Mouse (Mus musculus): ENCODE data around the gene Gli2.

- TF ChIP-seq MAX (IDR thresholded peaks at IDR 0.05; ENCODE audit: low read depth) (no peak), REST (IDR thresholded peaks at IDR 0.05; ENCODE audit: insufficient read depth, insufficient read length) (no peak), E2F4 (IDR thresholded peaks at IDR 0.05; ENCODE audit: insufficient read depth) (no peak), MYOD1 (IDR thresholded peaks at IDR 0.05; ENCODE audit: control insufficient read depth in 1 of 3, insufficient read length in 2 of 3, low read depth in 2 of 3) (no peak), POLR2AphosphoS2 (IDR thresholded peaks at IDR 0.05; ENCODE audit: insufficient read length, low read depth) (no peak), TCF12 (IDR thresholded peaks at IDR 0.05; ENCODE audit: insufficient read depth, poor library complexity, severe bottlenecking) (no peak), POLR2A (IDR thresholded peaks at IDR 0.05; ENCODE audit: insufficient read length, low read depth) (no peak), USF1 (IDR thresholded peaks at IDR 0.05; ENCODE audit: low read depth) (no peak)
Observed at GRCm38 (mm10) chr1:119003852-119004398, 49.5 kb downstream of the Gli2 start.

Measured in myocyte (in vitro differentiated cells).